Mouse (Mus musculus) heart, postnatal 0 days (tissue): Measurements from ENCODE around the gene Hoxa11.

Experiments
- CTCF ChIP-seq: IDR thresholded peaks from 2 replicates; pipeline ENCODE4 v1.5.1; 2016; ENCODE audit warnings: antibody characterized with exemption, control low read depth, low read depth
- EP300 ChIP-seq: IDR thresholded peaks from 2 replicates; pipeline ENCODE4 v1.6.1; 2016; ENCODE audit warnings: antibody characterized with exemption, low read depth

DNA sequence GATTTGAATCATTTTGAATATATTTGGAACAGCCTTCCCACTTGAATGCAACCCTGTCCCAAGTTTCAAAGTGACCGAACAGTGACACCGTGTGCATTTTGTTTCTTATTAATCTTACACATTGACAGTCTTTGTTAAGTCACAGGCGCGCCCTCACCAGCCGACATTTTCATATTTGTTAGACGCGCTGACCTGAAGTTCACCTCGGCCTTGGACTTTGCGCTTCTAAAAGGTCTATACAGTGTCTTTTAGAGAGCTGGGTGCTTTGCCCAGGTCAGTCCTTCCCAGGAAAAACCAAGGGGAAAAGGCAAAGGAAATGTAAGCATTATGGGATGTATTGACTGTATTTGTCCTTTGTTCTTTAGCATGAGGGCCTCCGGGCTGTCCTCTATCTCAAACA lies 50.9 kb downstream of the Hoxa11 start:
- TF ChIP-seq CTCF (no peak), EP300 (no peak)
